Mouse (Mus musculus) MEL (cell line): ENCODE results near the gene Cwc15. TPM values are rescaled to one million over a fixed set of nuclear protein-coding genes. Genes with fewer than 3 reads are reported as not detected.

Source experiments
- DNase-seq: peaks from one replicate; pipeline ENCODE4 v3.0.0; 2011; ENCODE audit warnings: low read depth, low spot score
- H3K27ac ChIP-seq: 2 replicates; pipeline ENCODE4 v1.5.1; 2012; ENCODE audit warnings: low read depth, mild to moderate bottlenecking, control low read depth, low read length, moderate library complexity; ENCODE audit not compliant: control insufficient read depth
- H3K27me3 ChIP-seq, 2 experiments: fragments of 150-350 bp in 1 of 2; sonication (generic) in 1 of 2; 2 replicates each; pipeline ENCODE4 v1.6.1; 2012; ENCODE audit warnings: low read length in 2 of 2, mild to moderate bottlenecking in 2 of 2, improper control_type of control experiment in 1 of 2, moderate library complexity in 1 of 2; ENCODE audit not compliant: insufficient read depth in 2 of 2, control insufficient read depth in 1 of 2
- H3K36me3 ChIP-seq, 2 experiments: 2 replicates each; pipeline ENCODE4 v1.6.1; 2012 to 2014; ENCODE audit warnings: low read length in 2 of 2, improper control_type of control experiment in 1 of 2, inconsistent platforms in 1 of 2, mild to moderate bottlenecking in 1 of 2; ENCODE audit not compliant: insufficient read depth in 2 of 2, control insufficient read depth in 1 of 2
- H3K4me1 ChIP-seq, 2 experiments: fragments of 150-350 bp in 1 of 2; sonication (generic) in 1 of 2; 2 replicates each; pipeline ENCODE4 v1.6.1; 2012; ENCODE audit warnings: low read length in 2 of 2, improper control_type of control experiment in 1 of 2, mild to moderate bottlenecking in 1 of 2; ENCODE audit not compliant: insufficient read depth in 2 of 2, control insufficient read depth in 1 of 2
- H3K4me3 ChIP-seq, 2 experiments: fragments of 150-350 bp in 1 of 2; sonication (generic) in 1 of 2; 2 replicates each; pipeline ENCODE4 v1.5.1; 2012; ENCODE audit warnings: low read depth in 2 of 2, low read length in 2 of 2, mild to moderate bottlenecking in 2 of 2, moderate library complexity in 2 of 2, control low read depth in 1 of 2, improper control_type of control experiment in 1 of 2; ENCODE audit not compliant: control insufficient read depth in 1 of 2, insufficient read depth in 1 of 2
- H3K79me2 ChIP-seq: 2 replicates; pipeline ENCODE4 v1.6.1; 2012; ENCODE audit warnings: mild to moderate bottlenecking, low read length, moderate library complexity; ENCODE audit not compliant: control insufficient read depth, poor library complexity, insufficient read depth
- H3K9ac ChIP-seq: 2 replicates; pipeline ENCODE4 v1.6.1; 2012; ENCODE audit warnings: low read depth, mild to moderate bottlenecking, control low read depth, low read length, moderate library complexity; ENCODE audit not compliant: control insufficient read depth, poor library complexity, severe bottlenecking
- H3K9me3 ChIP-seq: fragments of 150-350 bp; sonication (generic); replicated peaks from 2 replicates; pipeline ENCODE4 v1.6.1; 2012; ENCODE audit warnings: mild to moderate bottlenecking, low read length, improper control_type of control experiment, moderate library complexity; ENCODE audit not compliant: insufficient read depth
- BHLHE40 ChIP-seq: IDR thresholded peaks from 2 replicates; pipeline ENCODE4 v1.6.1; 2012; ENCODE audit warnings: low read depth, mild to moderate bottlenecking, inconsistent platforms, low read length, improper control_type of control experiment, borderline replicate concordance
- CHD1 ChIP-seq: IDR thresholded peaks from 2 replicates; pipeline ENCODE4 v1.6.1; 2012; ENCODE audit warnings: low read depth, mild to moderate bottlenecking, inconsistent platforms, low read length, improper control_type of control experiment
- CTCF ChIP-seq, 3 experiments: IDR thresholded peaks in 2 of 3; conservative IDR thresholded peaks in 1 of 3; 2 replicates each; pipeline ENCODE4 v1.5.1; 2011 to 2012; ENCODE audit warnings: low read length in 3 of 3, low read depth in 2 of 3, mild to moderate bottlenecking in 2 of 3, improper control_type of control experiment in 1 of 3, inconsistent platforms in 1 of 3, mixed read lengths in 1 of 3, moderate library complexity in 1 of 3; ENCODE audit not compliant: control insufficient read depth in 1 of 3, insufficient read depth in 1 of 3, poor library complexity in 1 of 3, severe bottlenecking in 1 of 3
- ELF1 ChIP-seq: IDR thresholded peaks from 2 replicates; pipeline ENCODE4 v1.6.1; 2014; ENCODE audit warnings: low read depth, mild to moderate bottlenecking, inconsistent platforms, low read length, improper control_type of control experiment, moderate library complexity
- GABPA ChIP-seq: IDR thresholded peaks from 2 replicates; pipeline ENCODE4 v1.6.1; 2012; ENCODE audit warnings: low read depth, mild to moderate bottlenecking, inconsistent platforms, low read length, improper control_type of control experiment, moderate library complexity
- GATA1 ChIP-seq: IDR thresholded peaks from 2 replicates; pipeline ENCODE4 v1.6.1; 2011; ENCODE audit warnings: low read depth, low read length, improper control_type of control experiment
- HCFC1 ChIP-seq: IDR thresholded peaks from 2 replicates; pipeline ENCODE4 v1.6.1; 2012; ENCODE audit warnings: low read depth, mild to moderate bottlenecking, inconsistent platforms, low read length, improper control_type of control experiment, moderate library complexity
- JUND ChIP-seq: IDR thresholded peaks from 2 replicates; pipeline ENCODE4 v1.6.1; 2011; ENCODE audit warnings: low read depth, mild to moderate bottlenecking, improper control_type of control experiment, low read length
- MAFK ChIP-seq: IDR thresholded peaks from 2 replicates; pipeline ENCODE4 v1.6.1; 2011; ENCODE audit warnings: low read depth, mild to moderate bottlenecking, low read length, improper control_type of control experiment, borderline replicate concordance
- MAX ChIP-seq: IDR thresholded peaks from 2 replicates; pipeline ENCODE4 v1.6.1; 2011; ENCODE audit warnings: low read length, improper control_type of control experiment
- MEF2A ChIP-seq: IDR thresholded peaks from 2 replicates; pipeline ENCODE4 v1.6.1; 2014; ENCODE audit warnings: low read depth, mild to moderate bottlenecking, inconsistent platforms, low read length, improper control_type of control experiment; ENCODE audit not compliant: poor library complexity, insufficient replicate concordance, severe bottlenecking; ENCODE audit errors: extremely low read depth
- POLR2A ChIP-seq, 2 experiments: IDR thresholded peaks; 2 replicates each; pipeline ENCODE4 v1.6.1; 2011 to 2012; ENCODE audit warnings: low read length in 2 of 2, mild to moderate bottlenecking in 2 of 2, control low read depth in 1 of 2, improper control_type of control experiment in 1 of 2, low read depth in 1 of 2, moderate library complexity in 1 of 2; ENCODE audit not compliant: control insufficient read depth in 1 of 2, insufficient read depth in 1 of 2, poor library complexity in 1 of 2
- POLR2AphosphoS5 ChIP-seq: IDR thresholded peaks from 2 replicates; pipeline ENCODE4 v1.6.1; 2012; ENCODE audit warnings: low read depth, borderline replicate concordance, mild to moderate bottlenecking, inconsistent platforms, low read length, moderate library complexity, mixed read lengths
- RAD21 ChIP-seq: IDR thresholded peaks from 2 replicates; pipeline ENCODE4 v1.6.1; 2011; ENCODE audit warnings: mild to moderate bottlenecking, low read depth, low read length, improper control_type of control experiment
- SMC3 ChIP-seq: IDR thresholded peaks from 2 replicates; pipeline ENCODE4 v1.6.1; 2011; ENCODE audit warnings: low read depth, low read length, improper control_type of control experiment
- TBP ChIP-seq: IDR thresholded peaks from 2 replicates; pipeline ENCODE4 v1.8.0; 2011; ENCODE audit warnings: low read depth, low read length, improper control_type of control experiment
- USF1 ChIP-seq: IDR thresholded peaks from 2 replicates; pipeline ENCODE4 v1.6.1; 2014; ENCODE audit warnings: low read depth, mild to moderate bottlenecking, inconsistent platforms, low read length, improper control_type of control experiment, moderate library complexity
- ZC3H11A ChIP-seq: IDR thresholded peaks from 2 replicates; pipeline ENCODE4 v1.6.1; 2012; ENCODE audit warnings: low read depth, mild to moderate bottlenecking, inconsistent platforms, low read length, improper control_type of control experiment
- ZKSCAN1 ChIP-seq: IDR thresholded peaks from 2 replicates; pipeline ENCODE4 v1.6.1; 2012; ENCODE audit warnings: low read depth, mild to moderate bottlenecking, inconsistent platforms, low read length, improper control_type of control experiment, moderate library complexity
- polyA plus RNA-seq, 2 experiments: library from polyadenylated mRNA; stranded (reverse) in 1 of 2; unstranded in 1 of 2; fragments of >175 nt in 1 of 2; fragments of >200 nt in 1 of 2; gene quantifications; 2 replicates each; pipeline versions ENCODE4 v1.2.1 to v1.2.4; 2012; ENCODE audit warnings: low replicate concordance in 2 of 2, low read depth in 1 of 2; ENCODE audit not compliant: insufficient read length in 2 of 2, insufficient read depth in 1 of 2, missing spikeins in 1 of 2
- total RNA-seq: library from RNA; depleted of rRNA; stranded (reverse); fragments of 300-350 nt; gene quantifications from 2 replicates; pipeline ENCODE4 v1.2.3, GENCODE M21; 2012

Gene Cwc15
- total and polyA plus RNA-seq, 3 experiments, result 196 to 562 (median 331) TPM

GRCm38 (mm10) chr9:14523408-14524043 is 23.1 kb downstream of the Cwc15 start:
- Histone ChIP-seq H3K79me2 (no peaks in the 10 kb centered on the region), H3K27ac (no peak overlapping the region), H3K4me3 (no peak overlapping the region), H3K36me3 (no peaks in the 10 kb centered on the region), H3K27me3 (peaks cover 6 to 8% of the 10 kb centered on the region in 2 experiments), H3K9me3 (no peaks in the 10 kb centered on the region)
- DNase-seq, result peak; percentile 97
- peak; percentile 100 for TF ChIP-seq ZC3H11A
- TF ChIP-seq MEF2A, result no peak
- no peak for TF ChIP-seq POLR2AphosphoS5
- 0 out of 2 replicates have a peak, but pooled peaks have one; percentile 28 for TF ChIP-seq GATA1
- peak in 2 of 3 experiments; percentile 100 for TF ChIP-seq CTCF (IDR thresholded peaks at IDR 0.05 in 2 of 3, conservative IDR thresholded peaks at IDR 0.05 in 1 of 3; ENCODE audit: control insufficient read depth in 1 of 3, insufficient read depth in 1 of 3, low read depth in 2 of 3, low read length in 3 of 3, poor library complexity in 1 of 3, severe bottlenecking in 1 of 3)
- peak; percentile 99 for TF ChIP-seq RAD21
- no peak for TF ChIP-seq BHLHE40
- 0 out of 2 replicates have a peak, but pooled peaks have one; percentile 11 for TF ChIP-seq JUND
- no peak for TF ChIP-seq ELF1
- no peak for TF ChIP-seq ZKSCAN1
- TF ChIP-seq SMC3, result peak; percentile 100
- TF ChIP-seq MAFK, result no peak
- peak in 1 of 2 experiments; percentile 39; a peak in 1 of 4 replicates for TF ChIP-seq POLR2A (IDR thresholded peaks at IDR 0.05; ENCODE audit: control insufficient read depth in 1 of 2, insufficient read depth in 1 of 2, low read depth in 1 of 2, low read length in 2 of 2, poor library complexity in 1 of 2)
- TF ChIP-seq TBP, result peak; percentile 51; the same call in 1 of the 2 replicates
- TF ChIP-seq CHD1, result no peak
- TF ChIP-seq, all 39 proteins: peak for 8
- Histone ChIP-seq H3K9ac (peak overlapping the region; percentile 45), H3K4me1 (no peaks in the 10 kb centered on the region)

DNA sequence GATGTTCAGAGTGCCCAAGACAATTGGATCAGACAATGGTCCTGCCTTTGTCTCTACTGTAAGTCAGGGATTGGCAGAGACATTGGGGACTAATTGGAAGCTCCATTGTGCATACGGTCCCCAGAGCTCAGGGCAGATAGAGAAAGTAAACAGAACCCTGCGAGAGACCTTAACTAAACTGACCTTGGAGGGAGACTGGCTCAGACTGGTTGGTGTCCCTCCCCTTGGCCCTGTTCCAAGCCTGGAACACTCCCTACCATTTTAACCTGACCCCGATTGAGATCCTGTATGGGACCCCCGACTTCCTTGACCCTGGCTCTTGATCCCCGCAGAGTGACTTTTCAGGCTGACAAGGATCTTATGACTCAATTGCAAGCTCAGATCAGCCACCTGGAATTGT is 29.6 kb downstream of the Cwc15 start:
- no peaks in the 10 kb centered on the region for H3K4me1 ChIP-seq
- no peaks in the 10 kb centered on the region for H3K36me3 ChIP-seq
- no peak for DNase-seq
- H3K4me3 ChIP-seq, result no peak overlapping the region
- peaks cover 40 to 48% of the 10 kb centered on the region in 2 experiments for H3K27me3 ChIP-seq
- H3K9ac ChIP-seq, result no peak overlapping the region
- no peaks in the 10 kb centered on the region for H3K79me2 ChIP-seq
- H3K27ac ChIP-seq, result no peak overlapping the region
- no peak for TF ChIP-seq HCFC1
- TF ChIP-seq GABPA, result no peak
- no peak for TF ChIP-seq TBP
- no peak for TF ChIP-seq MAX
- no peak for TF ChIP-seq USF1
- H3K9me3 ChIP-seq, result no peaks in the 10 kb centered on the region
